Mouse (Mus musculus) embryonic facial prominence, embryonic 14.5 days (tissue): ENCODE data around the gene 4930438A08Rik. TPM values are rescaled to one million over a fixed set of nuclear protein-coding genes. Genes with fewer than 3 reads are reported as not detected.
A peak's percentile ranks its signal among the peaks of the same experiment; 100 is the strongest.

Source experiments
- ATAC-seq: fragments of 200-750 bp; cut with Nextera tagmentation; 2 replicates; pipeline ENCODE4 v1.8.0; 2017; ENCODE audit warnings: low read depth, moderate number of reproducible peaks, moderate TSS enrichment
- DNase-seq: peaks from one replicate; pipeline ENCODE4 v3.0.0-alpha.2; 2015; ENCODE audit warnings: low spot score
- H3K27ac ChIP-seq: fragments of 300-500 bp; sonication (generic); replicated peaks from 2 replicates; pipeline ENCODE4 v1.5.1; 2014; ENCODE audit warnings: low read depth, mild to moderate bottlenecking, low read length, moderate library complexity
- H3K27me3 ChIP-seq: fragments of 300-500 bp; sonication (generic); replicated peaks from 2 replicates; pipeline ENCODE4 v1.6.1; 2014; ENCODE audit warnings: low read length; ENCODE audit not compliant: control insufficient read depth, insufficient read depth
- H3K36me3 ChIP-seq: fragments of 300-500 bp; sonication (generic); 2 replicates; pipeline ENCODE4 v1.6.1; 2014; ENCODE audit warnings: low read length, mixed read lengths; ENCODE audit not compliant: control insufficient read depth, insufficient read depth
- H3K4me1 ChIP-seq: fragments of 300-500 bp; sonication (generic); 2 replicates; pipeline ENCODE4 v1.6.1; 2014; ENCODE audit warnings: antibody characterized with exemption, low read length; ENCODE audit not compliant: control insufficient read depth, insufficient read depth
- H3K4me2 ChIP-seq: fragments of 300-500 bp; sonication (generic); 2 replicates; pipeline ENCODE4 v1.6.1; 2014; ENCODE audit warnings: low read depth, mild to moderate bottlenecking, low read length, moderate library complexity, mixed read lengths
- H3K4me3 ChIP-seq: fragments of 300-500 bp; sonication (generic); 2 replicates; pipeline ENCODE4 v1.5.1; 2014; ENCODE audit warnings: low read depth, mild to moderate bottlenecking, low read length
- H3K9ac ChIP-seq: fragments of 300-500 bp; sonication (generic); 2 replicates; pipeline ENCODE4 v1.6.1; 2014; ENCODE audit warnings: low read depth, mild to moderate bottlenecking, low read length, moderate library complexity, mixed read lengths
- H3K9me3 ChIP-seq: fragments of 300-500 bp; sonication (generic); 2 replicates; pipeline ENCODE4 v1.6.1; 2016; ENCODE audit warnings: low read length; ENCODE audit not compliant: control insufficient read depth
- WGBS: fragments of 180-500 bp; shearing (Covaris S2); extraction: QIAGEN DNeasy Blood & Tissue Kit; methylation state at CpG from one replicate; pipeline ENCODE4 v1.1.7; 2014; 5-methylcytosine and 5-hydroxymethylcytosine counted together
- polyA plus RNA-seq: library from polyadenylated mRNA; unstranded; fragments of >200 nt; fragmentation: Nextera tagmentation; extraction: Ambion mirVana; gene quantifications from 2 replicates; pipeline ENCODE4 v1.2.1, GENCODE M21; 2014

4930438A08Rik gene
- polyA plus RNA-seq, 1 experiment from 2014 or later: 0.45 TPM

DNA sequence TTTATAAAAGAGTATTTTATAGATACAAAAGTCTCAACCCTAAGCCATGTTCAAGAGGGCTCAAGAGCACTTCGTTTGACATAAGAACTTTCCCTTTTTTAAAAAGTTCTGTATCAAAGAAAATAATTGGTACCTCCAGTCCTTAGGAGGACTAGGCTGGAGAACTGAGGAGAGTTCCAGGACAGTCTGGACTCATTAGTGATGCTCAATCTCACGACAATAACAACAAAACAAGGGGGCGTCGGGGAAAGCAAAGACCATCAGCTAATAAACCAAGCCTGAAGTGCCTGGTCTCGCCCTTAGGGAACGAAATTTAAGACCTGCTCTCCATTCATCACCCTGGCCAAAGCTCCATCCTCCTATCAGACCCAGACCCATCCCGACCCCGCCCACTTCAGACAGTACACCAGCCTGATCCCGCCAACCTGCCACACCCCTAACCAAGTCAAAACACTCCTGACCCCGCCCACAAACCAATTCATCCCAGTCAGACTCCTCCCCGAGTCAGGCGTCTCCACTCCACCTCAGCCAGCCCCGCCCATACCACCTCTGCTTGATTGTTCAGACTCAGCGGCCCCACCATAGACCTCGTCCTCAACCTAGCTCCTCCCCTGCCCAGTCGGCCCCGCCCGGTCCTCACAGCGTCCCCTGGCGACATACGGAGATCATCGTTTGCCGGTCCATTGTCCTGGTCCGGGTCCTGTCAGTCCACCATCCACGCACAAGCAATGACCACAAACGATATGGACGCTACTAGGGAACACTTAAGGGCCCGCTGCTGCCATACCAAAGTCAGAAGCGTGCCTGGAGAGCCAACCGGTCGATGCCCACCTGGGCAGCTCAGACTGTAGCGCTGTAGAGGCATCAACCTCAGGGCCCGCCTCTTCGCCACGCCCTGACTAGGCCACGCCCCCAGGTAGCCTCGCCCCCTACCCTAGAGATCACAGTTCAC, 35.5 kb upstream of the 4930438A08Rik start:
- H3K36me3 ChIP-seq: no peaks in the 10 kb centered on the region
- no peak overlapping the region for H3K27ac ChIP-seq
- 3% methylated on average over 33 of the region's 37 CpGs for WGBS
- H3K4me2 ChIP-seq: peak overlapping the region; percentile 70
- ATAC-seq (peak; percentile 94), DNase-seq (peak; percentile 86)
- H3K9me3 ChIP-seq: no peaks in the 10 kb centered on the region
- 0 out of 2 replicates have a peak, but pooled peaks cover 5% of the 10 kb centered on the region for H3K4me1 ChIP-seq
- H3K9ac ChIP-seq: peak overlapping the region; percentile 43
- H3K27me3 ChIP-seq: no peaks in the 10 kb centered on the region
- H3K4me3 ChIP-seq: peak overlapping the region; percentile 40

DNA sequence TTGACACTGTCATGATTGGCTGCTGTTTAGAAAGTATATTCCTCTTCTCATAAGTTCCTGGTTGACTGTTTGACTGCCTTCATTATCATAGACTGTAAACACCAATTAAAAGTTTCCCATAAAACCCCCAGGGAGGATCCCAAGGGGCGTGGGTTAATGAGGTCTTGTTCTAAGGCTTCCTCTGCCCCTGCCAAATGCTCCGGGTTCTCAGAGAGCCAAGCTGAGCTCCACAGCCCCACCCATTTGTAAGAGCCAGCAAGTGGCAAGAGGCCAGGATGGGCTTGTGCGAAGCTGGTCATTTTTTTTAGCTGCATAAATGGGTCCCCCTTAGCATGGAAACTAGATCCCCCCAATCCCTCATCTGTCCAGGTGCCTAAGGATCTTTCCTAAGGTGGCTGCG, 27.3 kb upstream of the 4930438A08Rik start:
- Histone ChIP-seq H3K4me2 (no peak overlapping the region), H3K4me1 (no peaks in the 10 kb centered on the region), H3K27me3 (no peaks in the 10 kb centered on the region), H3K9me3 (no peaks in the 10 kb centered on the region), H3K9ac (no peak overlapping the region), H3K36me3 (no peaks in the 10 kb centered on the region), H3K4me3 (no peak overlapping the region), H3K27ac (no peak overlapping the region)
- 36% methylated on average over 4 of the region's 4 CpGs for WGBS
- peak; percentile 51 for DNase-seq
- peak; percentile 65; the same call in 1 of the 2 replicates for ATAC-seq

DNA sequence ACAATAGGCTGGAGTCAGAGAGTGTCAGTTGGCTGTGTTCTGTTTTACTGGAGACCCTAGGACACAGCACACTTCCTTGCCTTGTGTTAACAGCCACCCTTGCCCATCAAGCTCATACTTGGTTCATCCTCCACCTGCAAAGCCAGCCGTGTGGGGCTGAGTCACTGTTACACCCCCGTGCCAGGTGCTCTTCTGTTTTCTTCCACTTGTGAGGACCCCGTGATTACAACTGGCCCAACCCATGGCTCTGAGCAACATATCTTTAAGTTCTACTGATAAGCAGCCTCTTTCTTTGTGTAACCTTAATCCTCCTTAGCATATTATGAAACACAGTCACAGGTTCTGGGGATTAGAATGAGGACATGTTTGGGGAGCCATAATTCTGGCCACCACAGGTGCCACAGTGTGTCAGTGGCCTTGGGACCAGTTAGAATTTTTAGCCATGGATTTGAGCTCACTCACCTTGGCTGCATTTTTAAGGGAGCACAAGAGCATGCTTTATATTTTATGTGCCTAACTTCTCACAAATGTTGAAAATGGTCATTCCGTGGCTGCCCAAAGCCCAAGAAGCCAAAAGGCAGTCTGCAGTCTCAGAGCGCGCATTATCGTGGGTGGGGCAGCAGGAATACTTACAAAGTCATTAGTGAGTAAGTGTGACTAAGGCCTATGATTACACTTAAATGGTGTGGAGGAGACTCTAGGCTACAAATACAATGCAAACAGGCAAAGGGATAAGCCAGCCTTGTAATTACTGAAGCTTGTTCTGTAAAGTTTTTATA, 25.2 kb upstream of the 4930438A08Rik start:
- H3K27ac ChIP-seq: no peak overlapping the region
- no peaks in the 10 kb centered on the region for H3K36me3 ChIP-seq
- 78% methylated on average over 7 of the region's 7 CpGs for WGBS
- no peaks in the 10 kb centered on the region for H3K4me1 ChIP-seq
- H3K27me3 ChIP-seq: no peaks in the 10 kb centered on the region
- no peak for ATAC-seq
- no peak overlapping the region for H3K4me3 ChIP-seq
- H3K9me3 ChIP-seq: no peaks in the 10 kb centered on the region
- H3K9ac ChIP-seq: no peak overlapping the region
- DNase-seq: no peak
- no peak overlapping the region for H3K4me2 ChIP-seq

DNA sequence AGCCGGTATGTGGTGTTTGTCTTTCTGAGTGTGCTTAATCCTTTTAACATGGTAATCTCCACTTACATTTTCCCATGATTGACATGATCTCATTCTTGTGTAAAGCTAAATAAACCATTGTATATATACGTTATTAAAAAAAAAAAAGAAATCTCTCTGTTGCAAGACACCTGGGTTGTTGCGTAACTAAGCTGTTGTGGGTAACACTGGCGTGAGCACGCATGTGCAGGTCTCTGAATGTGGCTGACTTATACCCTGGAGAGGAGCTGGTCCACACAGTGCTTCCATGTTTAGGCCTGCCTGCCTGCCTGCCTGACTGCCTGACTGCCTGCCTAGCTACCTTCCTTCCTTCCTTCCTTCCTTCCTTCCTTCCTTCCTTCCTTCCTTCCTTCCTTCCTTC, 24.0 kb upstream of the 4930438A08Rik start:
- Histone ChIP-seq H3K36me3 (no peaks in the 10 kb centered on the region), H3K4me3 (no peak overlapping the region), H3K27me3 (no peaks in the 10 kb centered on the region), H3K27ac (no peak overlapping the region), H3K9me3 (no peaks in the 10 kb centered on the region), H3K4me1 (no peaks in the 10 kb centered on the region), H3K9ac (no peak overlapping the region), H3K4me2 (no peak overlapping the region)
- WGBS: 66% methylated on average over 5 of the region's 5 CpGs
- ATAC-seq (peak; percentile 65; the same call in 1 of the 2 replicates), DNase-seq (peak; percentile 48)

DNA sequence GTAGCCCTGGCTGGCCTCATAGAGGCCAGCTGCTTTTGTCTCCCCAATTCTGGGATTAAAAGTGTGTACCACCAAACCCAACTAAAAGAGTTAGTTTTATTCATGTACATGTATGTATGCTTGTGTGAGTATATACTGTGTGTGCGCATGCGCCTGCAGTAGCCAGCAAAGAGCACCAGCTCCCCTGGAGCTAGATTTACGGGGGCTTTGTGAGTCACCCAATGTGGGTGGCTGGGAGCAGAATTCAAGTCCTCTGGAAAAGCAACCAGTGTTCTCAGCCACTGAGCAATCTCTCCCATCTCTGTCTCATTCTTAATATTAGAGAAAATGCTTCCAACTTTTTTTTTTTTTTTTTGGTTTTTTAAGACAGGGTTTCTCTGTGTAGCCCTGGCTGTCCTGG, 20.2 kb upstream of the 4930438A08Rik start:
- Histone ChIP-seq H3K27me3 (no peaks in the 10 kb centered on the region), H3K9me3 (no peaks in the 10 kb centered on the region), H3K4me3 (no peak overlapping the region), H3K27ac (no peak overlapping the region), H3K9ac (no peak overlapping the region), H3K36me3 (no peaks in the 10 kb centered on the region), H3K4me1 (no peaks in the 10 kb centered on the region), H3K4me2 (no peak overlapping the region)
- WGBS: 87% methylated on average over 3 of the region's 3 CpGs
- no peak for DNase-seq
- no peak for ATAC-seq

DNA sequence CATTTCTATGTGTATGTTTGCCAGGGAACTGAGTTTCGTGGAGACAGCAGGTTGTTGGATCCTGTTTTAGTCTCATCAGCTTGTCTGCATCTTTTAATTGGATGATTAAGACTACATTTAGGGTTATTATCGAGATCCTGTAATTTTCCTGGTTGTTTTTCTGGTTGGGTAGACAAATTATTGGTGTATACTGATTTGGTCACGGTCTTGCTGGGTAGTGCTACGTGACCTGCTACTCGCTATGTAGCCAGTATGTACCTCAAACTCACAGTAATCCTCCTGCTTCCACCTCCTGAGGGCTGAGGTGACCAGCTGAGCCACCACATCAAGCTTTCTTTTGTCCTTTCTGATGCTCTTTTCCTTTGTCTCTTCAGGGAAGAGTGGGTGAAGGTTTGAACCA, 16.8 kb upstream of the 4930438A08Rik start:
- no peak overlapping the region for H3K27ac ChIP-seq
- 78% methylated on average over 5 of the region's 5 CpGs for WGBS
- H3K4me1 ChIP-seq: no peaks in the 10 kb centered on the region
- ATAC-seq (no peak), DNase-seq (no peak)
- no peaks in the 10 kb centered on the region for H3K36me3 ChIP-seq
- H3K4me3 ChIP-seq: no peak overlapping the region
- no peaks in the 10 kb centered on the region for H3K9me3 ChIP-seq
- no peak overlapping the region for H3K4me2 ChIP-seq
- H3K9ac ChIP-seq: no peak overlapping the region
- no peaks in the 10 kb centered on the region for H3K27me3 ChIP-seq

DNA sequence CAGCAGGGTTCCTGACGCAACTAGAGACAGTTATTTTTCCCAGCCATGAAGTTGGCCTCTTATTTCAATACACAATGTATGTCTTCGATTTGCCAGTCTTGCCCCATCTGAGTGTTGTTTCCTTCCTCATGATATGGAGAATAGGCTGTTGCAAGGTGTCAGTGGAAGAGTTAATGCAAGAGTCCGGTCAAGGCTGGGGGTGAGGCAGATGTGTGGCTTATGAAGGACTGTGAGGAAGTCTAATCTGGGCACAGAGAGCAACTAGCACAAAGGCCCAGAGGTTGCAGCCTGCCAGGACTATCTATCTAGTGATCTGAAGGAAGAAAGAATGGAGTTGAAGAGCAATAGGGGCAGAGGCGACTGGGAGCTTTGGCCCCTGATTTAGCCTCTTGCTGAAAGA, 14.4 kb upstream of the 4930438A08Rik start:
- Histone ChIP-seq H3K27ac (no peak overlapping the region), H3K27me3 (no peaks in the 10 kb centered on the region), H3K36me3 (no peaks in the 10 kb centered on the region), H3K9me3 (no peaks in the 10 kb centered on the region), H3K9ac (no peak overlapping the region), H3K4me1 (no peaks in the 10 kb centered on the region), H3K4me3 (no peak overlapping the region), H3K4me2 (no peak overlapping the region)
- no peak for ATAC-seq
- DNase-seq: no peak
- 88% methylated on average over 4 of the region's 4 CpGs for WGBS

DNA sequence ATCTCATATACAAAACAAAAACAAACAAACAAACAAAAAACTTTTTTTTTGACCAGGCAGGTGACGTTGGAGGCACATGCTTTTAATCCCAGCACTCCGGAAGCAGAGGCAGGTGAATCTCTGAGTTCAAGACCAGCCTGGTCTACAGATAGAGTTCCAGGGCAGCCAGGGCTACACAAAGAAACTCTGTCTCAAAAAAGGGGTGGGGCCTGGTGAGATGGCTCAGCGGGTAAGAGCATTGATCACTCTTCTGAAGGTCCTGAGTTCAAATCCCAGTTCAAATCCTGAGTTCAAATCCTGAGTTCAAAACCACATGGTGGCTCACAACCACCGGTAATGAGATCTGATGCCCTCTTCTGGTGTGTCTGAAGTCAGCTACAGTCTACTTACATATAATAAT, 12.8 kb upstream of the 4930438A08Rik start:
- H3K9me3 ChIP-seq: no peaks in the 10 kb centered on the region
- H3K9ac ChIP-seq: no peak overlapping the region
- no peak for DNase-seq
- no peak overlapping the region for H3K27ac ChIP-seq
- H3K4me1 ChIP-seq: no peaks in the 10 kb centered on the region
- 86% methylated on average over 4 of the region's 4 CpGs for WGBS
- no peaks in the 10 kb centered on the region for H3K27me3 ChIP-seq
- no peaks in the 10 kb centered on the region for H3K36me3 ChIP-seq
- no peak overlapping the region for H3K4me3 ChIP-seq
- ATAC-seq: no peak
- H3K4me2 ChIP-seq: no peak overlapping the region
